ENCODE assay signal across 8 mouse cellular contexts in the genomic region with DNA sequence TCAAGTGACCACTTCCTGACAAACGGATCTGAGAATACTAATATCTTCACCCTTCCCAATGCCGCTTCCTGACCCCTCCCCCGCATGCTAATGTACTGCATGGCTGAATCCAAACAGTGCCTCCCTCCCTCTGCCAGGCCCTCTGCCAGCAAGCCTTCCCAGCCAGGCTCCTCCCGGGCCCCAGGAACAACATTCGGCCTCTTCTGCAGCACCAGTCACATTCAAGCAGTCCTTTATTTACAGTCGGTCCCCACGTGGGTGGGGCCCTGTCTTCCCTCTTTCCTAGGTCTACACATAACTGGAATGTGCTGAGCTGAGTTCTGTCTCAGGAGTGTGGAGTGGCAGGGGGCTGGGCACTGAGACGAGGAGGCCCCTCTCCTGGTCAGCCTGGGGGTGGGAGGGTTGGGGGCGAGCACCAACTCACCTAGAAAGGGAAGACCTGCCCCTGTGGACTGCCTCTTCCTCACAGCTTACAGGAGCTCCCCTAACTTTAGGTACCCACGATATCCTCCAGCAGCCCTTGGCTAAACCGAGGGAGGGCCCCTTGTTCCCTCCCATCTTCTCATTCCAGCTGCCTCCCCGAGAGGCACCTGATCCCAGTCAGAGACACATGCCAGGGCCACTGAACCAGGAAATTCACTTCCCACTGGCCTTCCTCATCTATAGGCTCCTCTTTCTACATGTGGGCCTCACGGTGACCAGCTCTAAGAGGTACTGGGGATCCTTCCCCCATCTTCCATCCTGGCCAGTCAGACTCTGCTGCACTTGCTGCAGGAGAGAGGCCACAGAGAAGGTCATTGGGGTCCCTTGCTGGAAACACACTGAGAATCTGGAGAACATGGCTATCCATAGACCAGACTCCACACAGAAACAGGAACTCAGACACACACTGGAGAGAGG. TPM values are rescaled to one million over a fixed set of nuclear protein-coding genes. Genes with fewer than 3 reads are reported as not detected.
DNase-seq lines count a peak whose midpoint lies in the region; ATAC-seq and TF ChIP-seq lines count a peak whose summit lies in the region.

No protein-coding gene starts in this region.

- peak overlapping the region; percentile 23; the same call in 1 of the 2 replicates for H3K9ac ChIP-seq in intestine, embryonic 15.5 days

- peak; percentile 69 for ATAC-seq in intestine, embryonic 15.5 days
- ATAC-seq in inflammation-experienced regulatory T-cells, adult 6 months, result no peak

- intact Hi-C loops in gastrocnemius, postnatal 36 days (cut with DNase I), result no loop called here
- intact Hi-C loops in left cerebral cortex, postnatal 36 days (cut with DNase I), result loop anchor here (2.0 to 5.0 kb wide), 2 partner anchors 59 to 71 kb away; no protein-coding TSS in a partner anchor

- TF ChIP-seq CTCF in small intestine, adult 2 months (IDR thresholded peaks at IDR 0.05; ENCODE audit: extremely low read depth, insufficient read length, insufficient replicate concordance, low read depth, low read length), result no peak

- peak overlapping the region; percentile 13; the same call in 1 of the 2 replicates for H3K4me3 ChIP-seq in intestine, embryonic 15.5 days (replicated peaks)
- H3K4me3 ChIP-seq in small intestine, adult 2 months (ENCODE audit: low read depth, low read length), result no peak overlapping the region

- no peaks in the 10 kb centered on the region for H3K9me3 ChIP-seq in intestine, embryonic 15.5 days

- peaks cover 71% of the 10 kb centered on the region for H3K4me1 ChIP-seq in intestine, embryonic 15.5 days (replicated peaks)
- H3K4me1 ChIP-seq in small intestine, adult 2 months (ENCODE audit: control insufficient read depth, insufficient read depth, insufficient read length, low read length), result peaks cover 58% of the 10 kb centered on the region

- 0 out of 2 replicates have a peak, but pooled peaks cover 3% of the 10 kb centered on the region for H3K36me3 ChIP-seq in intestine, embryonic 15.5 days
- peaks cover 2% of the 10 kb centered on the region; the same call in 1 of the 2 replicates for H3K36me3 ChIP-seq in small intestine, adult 2 months (ENCODE audit: control insufficient read depth, insufficient read depth, low read length)

- WGBS in intestine, embryonic 15.5 days, result 5% methylated on average over 13 of the region's 13 CpGs
- WGBS in small intestine, adult 2 months, result 6% methylated on average over 13 of the region's 13 CpGs

- no peak for TF ChIP-seq POLR2A in small intestine, adult 2 months (IDR thresholded peaks at IDR 0.05; ENCODE audit: low read depth, low read length)

- peak overlapping the region; percentile 95 for H3K27ac ChIP-seq in intestine, embryonic 15.5 days
- H3K27ac ChIP-seq in small intestine, adult 2 months (ENCODE audit: insufficient read depth, low read depth, low read length), result peak overlapping the region; percentile 67

- H3K4me2 ChIP-seq in intestine, embryonic 15.5 days (replicated peaks), result peak overlapping the region; percentile 88

- peak; percentile 82 to 88 for DNase-seq in adrenal gland, adult (ENCODE audit: inconsistent age in 2 of 2, low spot score in 1 of 2)
- DNase-seq in cerebellum, postnatal 10 days, result peak; percentile 93 to 96
- peak; percentile 52 to 69 for DNase-seq in gastrocnemius, postnatal 36 days
- DNase-seq in left cerebral cortex, postnatal 36 days (ENCODE audit: low spot score in 2 of 2), result peak; percentile 43 to 50
- DNase-seq in mesoderm, embryonic 11.5 days (ENCODE audit: low read depth, low spot score), result peak; percentile 62

- no peaks in the 10 kb centered on the region for H3K27me3 ChIP-seq in intestine, embryonic 15.5 days (replicated peaks)
- no peaks in the 10 kb centered on the region for H3K27me3 ChIP-seq in small intestine, adult 2 months (ENCODE audit: control insufficient read depth, insufficient read depth, low read length)

RNA-seq across cellular contexts. Expression of a gene that starts 15.2 kb away (rescaled TPM):
- total RNA-seq in gastrocnemius, postnatal 36 days (2021), result 10 to 100 TPM; 21.1 to 23.7 TPM
- 41.8 and 42.8 TPM in 2 replicates for polyA plus RNA-seq in intestine, embryonic 15.5 days (2015; fragmentation: Nextera tagmentation; extraction: Ambion mirVana)
- 10 to 100 TPM; 63.7 to 77.2 TPM for total RNA-seq in left cerebral cortex, postnatal 36 days (2021)
- polyA plus RNA-seq in small intestine, adult 2 months (2012; rRNA removed), result 9.0 and 15.4 TPM in 2 replicates
- polyA plus RNA-seq in inflammation-experienced regulatory T-cells, adult 6 months (2017; shearing (Covaris generic)), result 10 to 100 TPM; 13.2 to 19.4 (median 18.7) TPM
